Mouse (Mus musculus): ENCODE data around the gene Vps25. TPM values are rescaled to one million over a fixed set of nuclear protein-coding genes. Genes with fewer than 3 reads are reported as not detected.

Vps25 gene
- polyA plus RNA-seq, 1 experiment from 2014 or later: 111 TPM

GRCm38 (mm10) chr11:101230526-101230925 lies 23.0 kb upstream of the Vps25 start:
- Histone ChIP-seq H3K27me3 (peaks cover 18% of the 10 kb centered on the region), H3K27ac (peak overlapping the region; percentile 19; the same call in 1 of the 2 replicates), H3K4me2 (replicated peaks) (no peak overlapping the region), H3K9ac (replicated peaks) (no peak overlapping the region), H3K4me3 (replicated peaks) (no peak overlapping the region), H3K9me3 (no peaks in the 10 kb centered on the region), H3K36me3 (no peaks in the 10 kb centered on the region), H3K4me1 (replicated peaks) (peaks cover 9% of the 10 kb centered on the region)
- 14% methylated on average over 5 of the region's 5 CpGs for whole genome bisulfite sequencing
- no peak for ATAC-seq

- Histone ChIP-seq H3K27ac (peak overlapping the region; percentile 19; the same call in 1 of the 2 replicates), H3K4me2 (replicated peaks) (no peak overlapping the region), H3K27me3 (peaks cover 18% of the 10 kb centered on the region), H3K4me1 (replicated peaks) (peaks cover 6% of the 10 kb centered on the region; the same call in 1 of the 2 replicates), H3K9me3 (no peaks in the 10 kb centered on the region), H3K36me3 (no peaks in the 10 kb centered on the region), H3K4me3 (replicated peaks) (no peak overlapping the region), H3K9ac (replicated peaks) (no peak overlapping the region; the same call in 1 of the 2 replicates)
- WGBS: 12% methylated on average over 18 of the region's 18 CpGs
- no peak for ATAC-seq
Measured at GRCm38 (mm10) chr11:101230991-101231871, 22.3 kb upstream of the Vps25 start.

DNA sequence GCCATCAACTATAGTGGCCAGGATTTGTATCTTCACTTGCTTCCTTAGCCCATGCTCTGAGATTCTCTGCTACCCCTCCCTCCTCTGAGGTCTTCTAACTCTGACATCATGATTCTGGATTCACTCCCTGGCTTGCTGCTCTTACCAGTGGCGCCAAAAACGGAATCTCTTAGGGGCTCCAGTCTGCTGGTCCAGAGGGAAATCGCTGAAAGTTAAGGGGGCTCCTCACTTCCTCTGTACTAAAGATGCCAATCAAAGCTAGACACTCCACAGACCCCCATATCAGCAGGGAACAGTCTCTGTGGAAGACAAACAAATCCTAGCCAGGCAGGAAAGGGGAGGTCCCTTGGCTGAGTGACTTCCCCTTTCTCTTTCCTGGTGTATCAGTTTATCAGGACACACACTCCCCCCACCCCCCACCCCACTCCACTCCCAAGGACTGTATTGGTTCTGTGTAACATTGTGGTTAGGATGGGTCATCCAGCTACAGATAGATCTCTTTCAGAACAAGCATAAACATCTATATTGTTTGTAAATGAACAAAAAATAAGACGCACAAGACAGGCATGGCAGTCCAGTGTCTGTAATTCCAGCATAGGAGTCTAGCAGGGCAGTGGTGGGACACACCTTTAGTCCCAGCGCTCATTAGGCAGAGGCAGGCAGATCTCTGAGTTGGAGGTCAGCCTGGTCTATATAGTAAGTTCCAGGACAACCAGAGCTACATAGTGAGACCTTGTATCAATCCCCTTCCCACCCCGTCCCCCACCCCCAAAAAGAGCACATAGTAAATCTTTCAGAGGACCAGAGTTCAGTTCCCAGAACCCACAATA lies 21.3 kb upstream of the Vps25 start:
- Histone ChIP-seq H3K9me3 (no peaks in the 10 kb centered on the region), H3K4me2 (replicated peaks) (no peak overlapping the region), H3K36me3 (no peaks in the 10 kb centered on the region), H3K27me3 (peaks cover 18% of the 10 kb centered on the region), H3K4me1 (replicated peaks) (peaks cover 6% of the 10 kb centered on the region; the same call in 1 of the 2 replicates), H3K27ac (peak overlapping the region; percentile 19; the same call in 1 of the 2 replicates), H3K9ac (replicated peaks) (no peak overlapping the region; the same call in 1 of the 2 replicates), H3K4me3 (replicated peaks) (no peak overlapping the region)
- 55% methylated on average over 6 of the region's 6 CpGs for WGBS
- no peak for ATAC-seq

DNA sequence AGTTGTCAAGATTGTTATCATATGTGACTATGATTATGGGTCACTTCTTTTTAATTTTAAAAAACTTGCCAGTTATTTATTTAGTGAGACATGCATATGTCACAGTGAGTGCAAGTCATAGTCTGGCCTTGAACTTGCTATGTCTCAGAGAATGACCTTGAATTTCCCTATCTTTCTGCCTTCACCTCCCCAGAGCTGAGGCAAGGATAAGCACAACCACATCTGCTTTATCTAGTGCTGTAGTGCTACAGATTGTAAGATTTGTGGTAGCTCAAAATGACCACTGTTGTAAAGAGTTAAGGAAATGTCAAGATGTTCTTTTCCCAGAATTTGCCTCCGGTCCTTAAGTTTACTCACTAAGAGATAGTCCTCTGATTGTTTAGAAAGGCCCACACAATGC lies 20.3 kb upstream of the Vps25 start:
- WGBS: 92% methylated on average over 1 of the region's 1 CpGs
- Histone ChIP-seq H3K36me3 (no peaks in the 10 kb centered on the region), H3K4me3 (replicated peaks) (no peak overlapping the region), H3K27ac (no peak overlapping the region), H3K9ac (replicated peaks) (no peak overlapping the region), H3K4me1 (replicated peaks) (peaks cover 6% of the 10 kb centered on the region; the same call in 1 of the 2 replicates), H3K9me3 (no peaks in the 10 kb centered on the region), H3K27me3 (peaks cover 15% of the 10 kb centered on the region), H3K4me2 (replicated peaks) (no peak overlapping the region)
- ATAC-seq: no peak

DNA sequence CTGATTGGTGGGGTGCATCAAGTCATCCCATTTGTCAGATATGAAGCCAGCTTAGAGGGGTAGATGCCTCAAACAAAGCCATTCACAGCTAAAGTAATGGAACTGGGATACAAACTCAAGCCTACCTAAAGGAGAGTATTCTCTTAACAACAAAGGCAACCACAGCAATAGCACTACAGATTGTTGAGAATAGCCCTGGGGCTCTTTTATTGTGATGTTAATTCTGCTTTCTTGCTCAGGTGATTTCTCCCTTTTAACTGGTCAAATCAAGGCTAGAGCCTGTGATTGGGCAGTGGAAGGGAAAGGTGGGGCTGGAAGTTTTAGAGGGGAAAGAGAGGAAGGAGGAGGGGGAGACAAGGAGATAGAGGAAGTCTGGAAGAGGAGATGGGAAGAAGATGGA lies 19.4 kb upstream of the Vps25 start:
- Histone ChIP-seq H3K27ac (no peak overlapping the region), H3K4me2 (replicated peaks) (no peak overlapping the region), H3K9ac (replicated peaks) (no peak overlapping the region), H3K9me3 (no peaks in the 10 kb centered on the region), H3K27me3 (peaks cover 13% of the 10 kb centered on the region), H3K4me1 (replicated peaks) (peaks cover 6% of the 10 kb centered on the region; the same call in 1 of the 2 replicates), H3K36me3 (no peaks in the 10 kb centered on the region), H3K4me3 (replicated peaks) (no peak overlapping the region)
- no peak for ATAC-seq

DNA sequence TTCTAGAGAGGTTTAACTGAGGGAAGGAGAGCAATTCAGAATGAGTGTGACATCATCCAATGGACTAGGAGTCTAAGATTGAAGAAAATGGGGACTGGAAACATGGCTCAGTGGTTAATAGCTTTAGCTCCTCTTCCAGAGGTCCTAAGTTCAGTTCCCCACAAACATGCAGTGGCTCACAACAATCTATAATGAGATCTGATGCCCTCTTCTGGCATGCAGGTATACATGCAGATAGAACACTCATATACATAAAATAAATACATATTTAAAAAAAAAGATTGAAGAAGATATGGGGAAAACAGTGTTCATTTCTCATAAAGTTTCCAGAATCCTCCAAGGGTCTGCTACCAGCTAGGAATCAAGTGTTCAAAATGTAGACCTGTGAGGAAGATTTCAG lies 18.1 kb upstream of the Vps25 start:
- Histone ChIP-seq H3K36me3 (no peaks in the 10 kb centered on the region), H3K27ac (no peak overlapping the region), H3K27me3 (peaks cover 11% of the 10 kb centered on the region), H3K4me3 (replicated peaks) (no peak overlapping the region), H3K9me3 (no peaks in the 10 kb centered on the region), H3K4me2 (replicated peaks) (no peak overlapping the region), H3K9ac (replicated peaks) (no peak overlapping the region), H3K4me1 (replicated peaks) (0 out of 2 replicates have a peak, but pooled peaks cover 3% of the 10 kb centered on the region)
- no peak for ATAC-seq

- H3K36me3 ChIP-seq: no peaks in the 10 kb centered on the region
- H3K9me3 ChIP-seq: no peaks in the 10 kb centered on the region
- ATAC-seq: no peak
- no peak overlapping the region for H3K9ac ChIP-seq (replicated peaks)
- H3K27ac ChIP-seq: no peak overlapping the region
- no peaks in the 10 kb centered on the region for H3K4me1 ChIP-seq (replicated peaks)
- no peak overlapping the region for H3K4me3 ChIP-seq (replicated peaks)
- 91% methylated on average over 5 of the region's 5 CpGs for WGBS
- no peak overlapping the region for H3K4me2 ChIP-seq (replicated peaks)
- peaks cover 5% of the 10 kb centered on the region; the same call in 1 of the 2 replicates for H3K27me3 ChIP-seq
Measured at GRCm38 (mm10) chr11:101236782-101237181, 16.7 kb upstream of the Vps25 start.

GRCm38 (mm10) chr11:101238071-101238647 lies 15.3 kb upstream of the Vps25 start:
- Histone ChIP-seq H3K9ac (replicated peaks) (no peak overlapping the region), H3K4me2 (replicated peaks) (no peak overlapping the region), H3K27ac (no peak overlapping the region), H3K9me3 (no peaks in the 10 kb centered on the region), H3K36me3 (no peaks in the 10 kb centered on the region), H3K27me3 (no peaks in the 10 kb centered on the region), H3K4me1 (replicated peaks) (no peaks in the 10 kb centered on the region), H3K4me3 (replicated peaks) (no peak overlapping the region)
- ATAC-seq: no peak
- WGBS: 63% methylated on average over 5 of the region's 5 CpGs

- WGBS: 36% methylated on average over 4 of the region's 4 CpGs
- ATAC-seq: no peak
- H3K27me3 ChIP-seq: peaks cover 48% of the 10 kb centered on the region
- peaks cover 15% of the 10 kb centered on the region for H3K4me1 ChIP-seq (replicated peaks)
- no peak overlapping the region for H3K9ac ChIP-seq (replicated peaks)
- H3K4me2 ChIP-seq (replicated peaks): no peak overlapping the region
- H3K4me3 ChIP-seq (replicated peaks): no peak overlapping the region
- H3K36me3 ChIP-seq: no peaks in the 10 kb centered on the region
- no peaks in the 10 kb centered on the region for H3K9me3 ChIP-seq
- H3K27ac ChIP-seq: no peak overlapping the region
Measured at GRCm38 (mm10) chr11:101245071-101245470, 8.4 kb upstream of the Vps25 start.

DNA sequence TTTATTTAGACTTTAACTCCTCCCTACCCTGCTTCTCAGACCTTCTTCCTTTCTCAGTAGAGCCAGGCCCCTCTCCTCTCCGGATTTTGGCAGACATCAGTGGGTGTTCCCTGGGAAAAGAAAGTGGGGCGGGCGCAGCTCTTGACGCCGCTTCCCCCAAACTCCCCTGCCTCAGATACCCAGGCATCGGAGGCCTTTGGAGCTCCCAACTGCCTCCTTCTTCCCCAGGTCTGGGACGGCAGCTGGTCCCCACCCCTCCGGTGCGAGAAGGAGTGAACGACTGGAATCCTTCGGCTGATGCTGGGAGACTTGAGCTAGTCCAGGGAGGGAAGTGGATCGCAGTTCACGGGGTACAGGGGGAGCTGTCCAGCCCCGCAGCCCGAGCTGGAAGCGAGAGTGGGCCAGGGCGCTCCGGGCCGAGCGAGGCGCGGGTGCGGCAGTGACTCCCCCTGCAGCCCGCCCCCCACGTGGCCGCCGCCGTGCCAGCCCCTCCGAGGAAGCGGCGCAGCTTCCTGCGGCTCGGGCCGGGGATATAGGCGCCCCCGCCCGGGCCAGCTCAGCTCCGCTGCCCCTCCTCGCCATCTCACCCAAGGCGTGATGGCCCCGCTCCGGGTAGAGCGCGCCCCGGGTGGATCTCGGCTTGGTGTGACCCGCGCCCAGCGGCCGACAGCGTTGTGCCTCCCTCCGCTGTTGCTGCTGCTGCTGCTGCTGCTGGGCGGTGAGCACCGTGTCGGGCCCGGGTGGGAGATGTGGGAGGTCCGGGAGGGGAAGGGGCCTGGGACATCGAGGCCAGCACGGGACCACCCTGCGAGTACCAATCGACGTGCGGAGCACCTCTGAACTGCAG lies 7.4 kb upstream of the Vps25 start, which contains the start of gene Ramp2:
TSS of gene Ramp2 (plus strand) at position 174 of the 847 bp plus-strand sequence.
- Histone ChIP-seq H3K36me3 (no peaks in the 10 kb centered on the region), H3K4me3 (replicated peaks) (peak within 1 kb of the TSS; percentile 61), H3K27ac (peak within 1 kb of the TSS; percentile 30; the same call in 1 of the 2 replicates), H3K27me3 (peaks cover 48% of the 10 kb centered on the region), H3K4me2 (replicated peaks) (peak within 1 kb of the TSS; percentile 97), H3K4me1 (replicated peaks) (peaks cover 15% of the 10 kb centered on the region), H3K9me3 (no peaks in the 10 kb centered on the region), H3K9ac (replicated peaks) (peak within 1 kb of the TSS; percentile 83)
- under 1% methylated on average over 63 of the region's 63 CpGs for WGBS
- peak; percentile 85 for ATAC-seq

DNA sequence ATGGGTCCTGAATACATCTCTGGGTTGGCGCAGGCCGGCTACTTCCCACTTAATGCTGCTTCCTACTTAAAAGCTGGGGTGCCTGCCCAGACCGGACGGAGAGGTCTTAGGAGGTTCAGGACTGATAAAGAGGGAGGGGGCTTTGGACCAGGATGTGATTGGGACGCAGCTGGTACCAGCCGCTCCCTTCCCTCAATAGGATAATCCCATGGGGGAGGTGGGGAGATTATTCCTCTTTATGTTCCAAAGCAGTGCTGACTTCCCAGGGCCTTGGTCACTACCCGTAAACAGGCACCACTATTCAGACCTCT lies 6.8 kb upstream of the Vps25 start:
- peaks cover 48% of the 10 kb centered on the region for H3K27me3 ChIP-seq
- H3K36me3 ChIP-seq: no peaks in the 10 kb centered on the region
- H3K9me3 ChIP-seq: no peaks in the 10 kb centered on the region
- peaks cover 15% of the 10 kb centered on the region for H3K4me1 ChIP-seq (replicated peaks)
- peak overlapping the region; percentile 61 for H3K4me3 ChIP-seq (replicated peaks)
- peak overlapping the region; percentile 30; the same call in 1 of the 2 replicates for H3K27ac ChIP-seq
- H3K4me2 ChIP-seq (replicated peaks): peak overlapping the region; percentile 97
- ATAC-seq: no peak; the same call in 1 of the 2 replicates
- peak overlapping the region; percentile 83 for H3K9ac ChIP-seq (replicated peaks)
- WGBS: 2% methylated on average over 7 of the region's 7 CpGs

Data from midbrain, embryonic 13.5 days (tissue).